Mouse (Mus musculus) G1E-ER4 (cell line): ENCODE measurements around the gene Emc6. TPM values are rescaled to one million over a fixed set of nuclear protein-coding genes. Genes with fewer than 3 reads are reported as not detected.

Experiments used
- GATA1 ChIP-seq: IDR thresholded peaks from one replicate; pipeline ENCODE4 v1.8.0; 2012; ENCODE audit warnings: low read length, inconsistent platforms
- polyA plus RNA-seq: library from polyadenylated mRNA; stranded (reverse); fragments of >175 nt; gene quantifications from 2 replicates; pipeline ENCODE4 v1.2.3, GENCODE M21; 2012

Emc6 gene
- polyA plus RNA-seq, 1 experiment, result 304 TPM

DNA sequence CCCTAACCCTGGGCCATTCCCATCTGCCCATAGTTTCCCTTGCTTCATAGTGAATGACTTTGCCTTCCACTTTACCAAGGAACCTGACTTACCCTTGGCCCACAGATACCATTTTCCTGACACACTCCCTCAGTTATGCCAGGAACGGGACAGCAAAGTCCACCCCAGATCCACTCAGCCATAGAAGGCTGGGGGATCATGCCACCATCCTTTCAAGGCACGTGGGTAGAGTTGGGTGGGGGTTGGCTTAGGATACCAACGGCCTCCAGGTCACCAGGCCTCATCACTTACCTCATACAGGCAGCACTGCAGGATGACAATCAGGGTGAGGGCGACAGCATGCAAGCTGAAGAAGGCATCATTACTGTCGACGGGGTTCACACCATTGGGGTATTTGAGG, 10.4 kb upstream of the Emc6 start:
- TF ChIP-seq GATA1, result no peak

DNA sequence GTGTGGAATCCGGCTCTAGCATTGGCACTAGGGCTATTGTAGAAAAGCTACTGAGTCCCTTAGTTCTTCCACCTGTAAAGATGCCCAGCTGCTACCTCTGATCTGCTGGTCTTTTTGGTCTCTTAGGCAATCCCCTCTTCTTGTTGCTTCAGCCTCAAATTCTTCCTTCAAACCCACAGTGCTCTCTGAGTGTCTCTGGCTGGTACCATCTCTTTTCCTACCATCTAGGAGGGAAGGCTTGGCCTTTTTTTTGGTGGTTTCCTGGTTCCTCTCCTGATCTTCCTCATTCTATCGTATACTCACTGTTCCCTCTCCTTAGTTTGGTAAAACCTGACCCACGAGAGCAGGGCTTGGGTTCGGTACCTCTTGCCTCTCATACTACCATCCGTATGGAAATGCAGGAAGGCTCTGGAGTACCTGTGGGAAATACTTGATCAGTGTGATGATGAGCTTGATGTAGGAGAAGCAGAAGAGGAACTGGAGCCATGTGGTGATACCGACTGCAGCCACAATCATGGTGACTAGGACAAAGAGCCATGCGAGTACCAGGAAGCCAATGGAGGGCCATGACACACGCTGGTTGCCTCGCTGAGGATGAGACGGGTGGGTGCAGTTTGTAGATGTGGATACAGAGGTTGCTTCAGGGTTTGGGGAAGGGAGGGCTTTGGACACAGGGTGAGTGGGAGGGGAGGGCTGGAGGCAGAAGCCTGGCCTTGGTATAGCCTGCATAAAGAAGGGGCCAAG, 9.2 kb upstream of the Emc6 start:
- no peak for TF ChIP-seq GATA1

DNA sequence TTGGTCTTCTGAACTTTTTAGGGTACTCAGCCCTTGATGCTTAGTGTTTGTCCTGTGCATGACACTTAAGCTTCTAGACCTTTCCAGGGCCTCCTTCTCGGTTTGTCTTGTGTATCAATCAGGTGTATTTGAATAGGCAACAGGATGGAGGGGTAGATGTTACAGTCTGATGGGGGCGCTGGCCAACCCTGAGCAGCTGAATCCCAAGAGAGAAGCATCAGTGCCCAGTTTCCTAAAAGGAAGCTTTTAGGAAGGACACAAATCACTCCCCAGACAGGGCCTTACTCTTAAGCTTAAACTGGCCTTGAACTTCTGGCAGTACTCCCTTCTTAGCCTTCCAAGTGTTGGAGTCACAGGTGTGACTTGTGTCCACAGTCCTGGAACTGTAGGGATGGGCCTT, 1.1 kb upstream of the Emc6 start:
- TF ChIP-seq GATA1, result no peak

DNA sequence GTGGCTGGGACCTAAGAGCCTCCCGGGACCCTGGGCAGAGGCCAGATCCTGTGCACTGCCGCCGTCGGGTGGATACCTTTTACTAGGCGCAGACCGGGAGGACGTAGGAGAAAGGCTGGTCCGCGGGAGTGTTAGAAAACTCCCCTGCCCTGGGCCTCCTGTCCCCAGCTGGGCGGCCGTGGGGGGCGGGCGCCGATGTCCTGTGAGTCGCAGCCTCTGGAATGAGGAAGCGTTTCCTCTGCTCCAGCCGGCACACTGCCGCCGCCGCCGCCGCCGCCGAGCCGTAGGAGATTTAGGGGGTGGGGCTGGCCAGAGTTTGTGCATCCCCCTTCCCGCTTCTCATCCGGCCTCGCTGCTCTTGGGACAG, 655 bp upstream of the Emc6 start:
- TF ChIP-seq GATA1, result no peak

DNA sequence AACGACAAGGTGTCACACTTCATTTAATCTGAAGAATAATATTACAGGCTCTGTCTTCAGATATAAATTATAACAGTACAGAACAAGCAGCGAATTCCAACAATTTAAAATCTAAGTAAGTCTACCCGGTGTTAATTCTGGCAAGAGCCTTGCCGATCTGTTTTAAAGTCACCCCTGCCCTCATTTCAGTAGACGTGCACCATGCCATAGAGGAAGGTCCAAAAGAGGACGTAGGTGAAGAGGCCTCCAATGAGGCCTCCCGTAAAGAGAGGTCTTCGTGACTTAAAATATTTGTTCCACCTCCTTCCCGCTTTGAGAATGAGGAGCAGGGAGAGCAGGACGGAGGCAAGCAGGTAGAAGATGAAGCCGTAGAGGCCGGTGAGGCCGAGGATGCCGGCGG, 651 bp downstream of the Emc6 start:
- no peak for TF ChIP-seq GATA1

DNA sequence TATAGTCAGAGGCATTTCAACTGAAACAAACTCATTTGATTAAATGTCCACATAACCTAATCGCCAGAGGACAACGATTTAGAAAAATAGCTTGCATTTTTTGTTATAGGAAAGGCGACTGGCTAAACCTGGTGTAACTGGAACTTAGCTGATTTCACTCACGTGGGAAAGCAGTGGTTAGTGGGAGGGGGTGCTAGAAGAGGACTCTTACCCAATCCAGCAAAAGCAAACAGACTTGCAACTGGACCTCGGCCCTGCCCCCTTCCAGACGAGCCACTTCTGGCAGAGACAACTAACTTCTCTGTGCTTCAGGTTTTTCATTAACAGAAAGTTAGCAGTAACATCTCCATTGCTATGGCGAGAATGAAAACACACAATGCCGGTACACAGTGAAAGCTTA, 1.2 kb downstream of the Emc6 start:
- TF ChIP-seq GATA1, result no peak

DNA sequence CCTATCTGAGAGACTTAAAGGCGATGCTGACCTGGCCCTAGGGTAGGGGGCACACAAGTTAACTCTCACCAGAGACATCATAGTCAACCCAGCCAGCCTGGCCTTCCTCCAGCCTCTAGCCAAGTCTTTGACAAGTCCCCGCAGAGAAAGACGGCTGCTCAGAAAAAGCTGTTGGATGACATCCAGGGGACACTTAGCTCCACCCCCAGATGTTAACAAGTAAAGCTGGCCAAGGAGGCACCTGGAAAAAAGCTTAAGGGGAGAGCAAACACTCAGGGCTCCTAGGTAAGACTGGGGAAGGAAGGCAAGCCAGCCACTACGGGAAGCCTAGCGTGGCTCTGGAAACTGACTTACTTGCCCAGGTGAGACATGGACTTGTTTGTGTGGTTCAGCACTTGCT, 4.7 kb downstream of the Emc6 start:
- no peak for TF ChIP-seq GATA1

DNA sequence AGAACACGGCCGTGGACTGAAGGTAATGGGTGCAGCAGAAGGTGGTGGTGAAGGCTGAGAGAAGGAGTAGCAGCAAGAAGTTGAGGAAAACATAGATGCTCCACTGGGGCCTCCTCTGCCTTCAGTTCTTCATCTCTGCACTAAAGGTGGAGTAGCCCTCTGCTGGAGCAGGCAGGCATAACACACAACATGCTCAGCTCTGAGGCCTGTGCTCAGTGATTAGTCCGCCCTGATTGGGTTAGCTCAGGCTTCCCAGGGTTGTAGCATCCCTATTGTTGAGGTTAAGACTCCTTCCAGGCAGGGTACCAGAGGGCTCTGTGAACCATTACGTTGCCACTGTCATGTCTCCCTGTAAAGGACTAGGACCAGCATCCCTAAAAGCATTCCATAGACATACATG, 7.6 kb downstream of the Emc6 start:
- no peak for TF ChIP-seq GATA1

DNA sequence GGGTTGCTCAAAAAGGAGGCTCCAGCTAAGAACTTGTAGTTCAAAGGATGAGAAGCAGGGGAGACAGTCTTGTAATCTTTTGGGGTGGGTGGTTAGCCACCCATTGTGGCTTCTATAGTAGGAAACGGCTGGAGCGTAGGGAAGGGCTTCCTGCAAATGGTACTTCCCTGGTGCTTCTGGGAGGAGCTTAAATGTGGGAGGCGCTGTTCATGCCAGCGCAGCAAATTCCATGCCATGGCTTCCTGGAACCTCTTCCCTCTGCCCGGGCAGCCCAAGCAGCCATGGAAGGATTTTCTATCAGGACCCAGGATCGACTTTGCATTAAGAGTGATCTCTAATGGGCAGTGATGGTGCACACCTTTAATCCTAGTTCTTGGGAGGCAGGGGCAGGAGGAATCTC, 8.3 kb downstream of the Emc6 start:
- no peak for TF ChIP-seq GATA1

DNA sequence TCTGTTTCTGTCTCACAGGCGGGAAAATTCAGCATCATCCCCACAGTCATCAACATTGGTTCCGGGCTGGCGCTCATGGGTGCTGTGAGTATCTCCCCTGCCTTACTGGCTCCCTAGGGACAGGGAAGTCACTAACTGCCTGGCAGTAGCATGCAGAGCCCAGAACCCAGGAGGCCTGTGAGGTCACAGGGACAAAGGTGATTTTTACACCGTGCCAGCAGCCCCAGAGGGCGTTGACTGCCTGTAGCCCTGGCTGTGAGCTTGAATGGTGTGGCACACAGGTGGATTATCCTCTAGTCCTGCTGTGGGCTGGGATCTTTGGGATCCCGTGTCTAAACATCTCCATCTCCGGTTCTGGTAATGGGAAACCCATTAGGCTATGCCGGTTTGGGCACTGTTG, 8.8 kb downstream of the Emc6 start:
- no peak for TF ChIP-seq GATA1

DNA sequence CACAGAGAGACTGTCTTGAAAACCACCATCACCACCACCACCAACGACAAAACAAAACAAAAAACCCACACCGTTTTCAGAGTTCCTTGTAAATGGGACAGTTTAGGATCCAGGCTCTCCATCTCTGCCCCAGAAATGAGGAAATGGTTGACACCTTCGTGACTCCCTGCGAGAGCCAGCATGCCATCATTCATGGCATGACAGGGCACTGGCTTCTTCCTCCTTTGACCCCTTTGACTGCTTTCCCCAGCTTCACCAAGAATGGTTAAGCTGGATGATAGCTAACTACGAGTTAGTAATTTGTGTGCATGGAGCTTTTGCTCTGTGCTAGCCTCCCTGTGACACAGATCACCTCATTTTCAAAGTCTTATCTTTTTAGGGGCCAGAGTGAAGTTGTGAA, 14.6 kb downstream of the Emc6 start:
- TF ChIP-seq GATA1, result no peak

DNA sequence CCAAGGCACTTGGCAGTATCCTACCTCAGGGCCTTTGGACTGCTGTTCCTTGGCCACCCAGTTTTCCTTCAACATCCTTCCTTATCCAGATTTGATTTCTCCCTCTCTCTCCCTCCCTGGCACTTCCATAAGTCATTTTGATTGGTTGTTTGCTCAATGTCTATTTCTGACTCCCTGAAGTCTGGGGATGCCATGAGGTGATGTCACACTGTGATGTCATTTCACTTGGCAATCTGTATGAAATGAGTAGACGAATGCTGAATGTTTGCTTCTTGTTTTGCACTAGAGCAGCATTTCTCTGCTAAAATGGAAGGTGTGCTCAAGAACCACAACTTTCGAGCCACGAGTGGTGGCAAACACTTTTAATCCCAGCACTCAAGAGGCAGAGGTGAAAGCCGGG, 15.2 kb downstream of the Emc6 start:
- no peak for TF ChIP-seq GATA1

DNA sequence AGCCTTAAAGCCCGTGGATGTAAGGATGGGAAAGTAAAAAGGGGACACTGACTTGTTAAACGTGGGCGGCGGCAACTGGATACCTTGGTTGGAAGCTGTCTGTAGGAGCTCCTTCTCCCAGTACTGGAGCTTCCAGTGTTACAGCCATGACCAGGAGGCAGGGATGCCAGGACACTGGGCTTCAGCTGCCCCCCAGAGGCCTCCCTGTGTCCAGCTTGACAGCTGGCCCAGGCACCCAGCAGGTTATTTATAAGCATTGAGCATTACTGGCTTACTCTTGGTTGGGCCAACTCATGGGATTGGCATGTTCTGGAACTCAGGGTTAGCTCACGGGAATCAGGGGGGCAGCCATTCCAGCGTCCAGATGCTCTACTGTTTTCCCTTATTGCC, 16.0 kb downstream of the Emc6 start:
- no peak for TF ChIP-seq GATA1

DNA sequence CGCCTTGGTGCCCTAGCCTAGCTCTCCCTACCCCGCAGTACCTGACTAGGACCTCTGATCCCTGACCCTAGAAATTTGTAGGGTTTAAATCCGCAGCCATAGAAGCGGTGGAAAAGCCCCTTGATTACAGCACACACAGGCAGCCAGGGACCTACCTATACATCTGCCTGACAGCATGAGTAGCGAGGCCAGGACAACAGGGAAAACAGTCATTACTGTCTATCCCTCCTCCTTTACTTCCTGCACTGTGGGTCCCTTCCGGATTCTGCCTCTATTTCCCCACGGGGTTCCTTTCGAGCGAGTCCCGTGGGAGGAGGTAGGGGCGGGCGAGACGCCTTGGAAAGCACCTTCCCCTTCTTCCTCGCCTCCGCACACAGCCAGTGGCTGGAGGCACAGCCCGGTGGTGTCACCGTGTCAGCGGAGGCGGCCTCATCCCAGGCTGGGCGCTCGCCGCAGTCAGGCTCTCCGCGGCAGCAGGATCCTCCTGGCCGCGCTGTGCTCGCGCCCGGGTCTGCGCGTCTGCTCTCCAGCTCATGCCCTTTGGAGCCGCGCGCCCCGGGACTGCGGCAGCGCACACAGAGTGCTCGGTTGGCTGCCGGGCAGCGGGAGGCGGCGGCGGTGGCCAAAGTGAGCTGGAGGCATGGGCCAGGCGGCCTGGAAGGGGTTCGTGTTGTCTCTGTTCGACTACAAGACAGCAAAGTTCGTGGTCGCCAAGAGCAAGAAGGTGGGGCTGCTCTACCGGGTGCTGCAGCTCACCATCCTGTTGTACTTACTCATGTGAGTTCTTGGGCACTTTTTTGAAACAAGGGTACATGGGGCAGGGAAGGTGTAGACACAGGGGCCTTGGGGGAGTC, 16.7 kb downstream of the Emc6 start, which contains the start of gene P2rx5:
Gene P2rx5 (plus strand): TSS at position 465 of the 854 bp plus-strand sequence.
- TF ChIP-seq GATA1, result no peak

DNA sequence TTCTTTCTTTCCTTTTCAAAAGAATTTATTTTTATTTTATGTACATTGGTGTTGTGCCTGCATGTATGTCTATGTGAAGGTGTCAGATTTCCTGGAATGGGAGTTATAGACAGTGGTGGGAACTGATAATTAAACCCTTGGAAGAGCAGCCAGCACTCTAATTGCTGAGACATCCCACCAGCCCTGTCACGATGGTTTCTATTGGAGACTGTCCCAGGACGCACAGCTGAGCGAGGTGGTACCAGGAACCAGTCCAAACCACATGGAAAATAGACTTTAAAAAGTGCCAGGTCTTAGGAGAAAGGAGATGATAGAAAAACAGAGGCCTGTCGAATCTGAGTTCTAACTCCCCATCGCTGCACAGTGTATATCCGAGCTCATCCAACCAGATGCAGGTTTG, 21.8 kb downstream of the Emc6 start:
- no peak for TF ChIP-seq GATA1

DNA sequence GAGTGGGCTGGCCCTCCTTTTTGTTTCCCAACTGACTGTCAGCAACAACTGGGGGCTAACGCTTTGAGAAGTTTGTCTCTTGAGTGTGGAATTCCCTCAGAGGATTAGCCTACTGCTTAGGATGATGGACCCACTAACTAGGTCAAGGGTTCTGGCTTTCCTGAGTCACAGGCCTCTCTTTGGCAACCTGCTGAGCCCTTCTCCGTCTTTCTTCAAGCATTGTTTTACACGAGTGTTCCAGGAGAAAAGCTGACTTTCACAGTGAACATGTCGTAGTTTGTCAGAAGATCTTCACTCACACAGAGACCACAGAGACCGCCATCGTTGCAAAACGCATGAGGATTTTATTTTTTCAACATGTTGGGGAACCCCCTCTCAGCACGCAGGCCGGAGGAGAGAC, 28.6 kb downstream of the Emc6 start:
- no peak for TF ChIP-seq GATA1

DNA sequence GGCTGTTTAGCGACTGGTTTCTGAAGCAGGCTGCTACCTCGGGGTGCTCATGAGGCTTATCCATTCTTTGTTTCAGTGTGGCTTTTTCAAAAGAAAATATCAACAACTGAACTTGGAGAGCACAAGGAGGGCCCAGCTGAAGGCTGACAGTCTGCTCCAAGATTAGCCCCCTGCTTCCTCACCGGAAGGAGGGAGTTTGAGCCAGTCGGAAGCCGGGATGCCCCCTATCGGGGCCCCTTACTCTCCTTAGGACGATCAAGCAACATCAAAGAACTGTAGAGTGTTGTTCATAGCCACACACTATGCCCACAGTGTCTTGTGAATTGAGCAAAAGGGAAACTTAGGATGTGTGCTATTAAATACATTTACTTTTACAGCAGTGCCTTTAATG, 29.9 kb downstream of the Emc6 start:
- TF ChIP-seq GATA1, result no peak
